Mouse (Mus musculus) embryonic fibroblast, embryonic 13.5 days (primary cell): ENCODE measurements at regions not wholly inside any gene's neighbourhood (a gene's known extent, or its start where the extent isn't known, plus 50 kb on each side); places are given as distances from the start of the nearest gene placed in this dataset.

Experiments
- CTCF ChIP-seq: IDR thresholded peaks from 2 replicates; pipeline ENCODE4 v1.5.1; 2011; ENCODE audit warnings: mild to moderate bottlenecking, control low read depth, low read length, moderate library complexity, borderline replicate concordance; ENCODE audit not compliant: insufficient read depth
- POLR2A ChIP-seq: IDR thresholded peaks from 2 replicates; pipeline ENCODE4 v1.6.1; 2011; ENCODE audit warnings: low read depth, mild to moderate bottlenecking, control low read depth, low read length, moderate library complexity

DNA sequence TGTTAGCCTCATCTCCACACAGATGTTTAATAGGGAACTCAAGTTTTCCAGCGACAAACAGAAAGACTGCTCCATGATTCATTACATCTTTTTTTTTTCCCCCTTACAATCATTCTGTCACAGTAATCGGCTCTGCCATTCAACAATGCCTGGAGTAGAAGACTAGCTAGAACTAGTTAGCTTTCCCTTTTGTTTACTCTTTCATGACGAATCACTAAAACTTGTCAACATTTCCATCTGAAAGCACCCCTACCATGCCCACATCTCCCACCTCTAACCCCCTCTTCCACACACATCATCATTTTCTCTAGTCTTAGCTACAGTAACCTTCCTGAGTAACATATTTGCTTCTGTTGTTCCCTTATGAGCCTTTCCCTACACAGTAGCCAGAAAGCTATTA is 78.6 kb upstream of the Creb5 start:
- TF ChIP-seq CTCF (no peak), POLR2A (no peak)
